Mouse (Mus musculus): ENCODE data around the gene Cacna2d3. TPM values are rescaled to one million over a fixed set of nuclear protein-coding genes. Genes with fewer than 3 reads are reported as not detected.

Cacna2d3 gene
- total RNA-seq, 1 experiment from 2014 or later, result 3.5 TPM

GRCm38 (mm10) chr14:29643217-29643616 is 78.4 kb downstream of the Cacna2d3 start:
- DNase-seq, result no peak

GRCm38 (mm10) chr14:29639266-29639665 is 82.4 kb downstream of the Cacna2d3 start:
- DNase-seq, result no peak

DNA sequence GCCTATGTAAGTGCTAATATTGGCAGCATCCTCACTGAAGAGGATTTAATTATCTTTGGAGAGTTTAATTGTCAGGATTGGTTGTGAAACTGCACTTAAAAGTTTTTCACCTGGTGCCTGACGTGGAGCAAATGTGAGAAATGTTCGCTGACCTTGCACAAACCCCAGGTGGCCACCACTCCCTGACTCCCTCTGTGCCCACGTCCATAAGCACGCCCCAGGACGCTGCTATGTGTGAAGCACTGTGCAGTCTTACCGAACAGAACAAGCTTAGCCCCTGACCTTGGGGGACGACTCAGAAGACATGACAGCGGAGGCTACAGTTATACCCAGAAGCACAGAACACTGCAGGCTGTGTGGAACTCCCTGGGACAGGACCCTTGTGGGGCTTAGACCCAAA is 93.5 kb downstream of the Cacna2d3 start:
- no peak for DNase-seq

DNA sequence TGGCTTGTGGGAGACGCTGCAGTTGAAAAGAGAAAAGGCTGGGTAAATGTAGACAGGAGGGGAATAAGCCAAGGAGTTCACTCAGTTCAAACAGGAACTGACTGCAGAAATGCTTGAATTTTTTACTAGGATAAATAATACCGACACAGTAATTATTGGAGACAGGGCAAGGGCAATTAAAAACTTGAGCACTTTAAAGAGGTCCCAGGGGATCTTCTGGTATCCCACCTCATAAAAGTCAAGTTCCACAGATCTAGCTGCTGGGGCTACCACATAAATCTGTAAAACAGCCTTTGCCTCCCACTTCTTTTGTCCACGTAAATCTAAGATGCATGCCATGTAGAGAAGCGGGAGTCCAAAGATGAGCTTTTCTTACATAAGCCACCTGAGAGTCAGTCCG is 109.2 kb downstream of the Cacna2d3 start:
- DNase-seq, result no peak

DNA sequence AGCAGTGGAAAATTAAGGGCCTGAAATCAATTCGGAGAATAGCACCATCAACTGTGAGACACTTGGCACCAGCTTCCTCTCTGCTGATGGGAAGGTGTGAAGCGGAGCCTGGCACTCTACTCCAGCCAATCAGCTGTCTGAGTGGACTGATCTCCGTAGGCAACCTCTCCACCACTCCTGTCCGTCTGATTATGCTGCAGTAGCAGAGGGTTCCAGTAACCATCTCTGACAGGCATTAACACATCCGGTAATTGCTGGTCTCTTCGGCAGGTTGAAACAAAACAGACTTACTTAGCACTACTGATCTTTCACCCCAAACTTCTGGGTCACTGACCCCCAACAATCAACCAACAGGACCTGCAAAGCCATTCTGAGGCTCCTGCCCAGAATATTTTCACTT is 112.9 kb downstream of the Cacna2d3 start:
- no peak for DNase-seq

- no peak for DNase-seq
Measured at GRCm38 (mm10) chr14:29599428-29599827, 122.2 kb downstream of the Cacna2d3 start.

DNA sequence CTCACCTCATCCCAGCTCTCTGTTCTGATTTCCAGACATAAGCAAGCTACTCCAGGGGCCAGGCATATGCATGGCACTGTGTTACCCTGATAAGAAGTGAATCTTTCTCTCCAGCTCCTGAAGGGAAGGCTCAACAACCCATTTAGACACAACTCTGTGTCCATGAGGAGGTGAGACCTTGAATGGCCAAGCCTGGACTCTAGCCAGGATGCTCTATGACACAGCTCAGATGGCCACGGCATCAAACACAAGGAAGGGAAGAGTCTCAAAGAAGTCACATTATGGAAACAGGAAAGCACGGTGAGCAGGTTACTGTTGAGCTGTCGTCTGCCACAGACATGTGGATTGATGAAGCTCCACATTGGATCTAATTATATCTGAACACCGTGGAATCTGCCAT is 128.8 kb downstream of the Cacna2d3 start:
- DNase-seq, result peak; percentile 51

- DNase-seq, result no peak
Measured at GRCm38 (mm10) chr14:29589628-29590027, 132.0 kb downstream of the Cacna2d3 start.

GRCm38 (mm10) chr14:29581961-29582360 is 139.7 kb downstream of the Cacna2d3 start:
- DNase-seq, result no peak

DNA sequence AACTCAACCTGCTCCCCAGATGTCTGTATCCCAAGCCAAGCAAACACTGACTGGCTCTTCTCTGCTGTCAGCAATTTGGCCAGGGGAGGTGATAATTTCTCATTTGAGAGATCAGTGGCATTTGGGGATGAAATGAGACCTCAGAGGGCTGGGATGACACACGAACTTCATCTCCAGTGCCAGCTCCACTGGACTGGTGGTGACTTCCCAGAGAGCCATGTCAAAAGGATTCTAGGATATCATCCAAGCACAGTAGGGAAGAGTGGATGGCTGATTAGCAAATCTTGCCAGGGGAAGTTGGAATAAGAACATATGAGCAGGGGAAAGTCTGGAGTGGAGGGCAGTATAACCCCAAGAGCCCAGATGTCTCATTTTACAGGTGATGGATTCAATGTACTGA is 143.9 kb downstream of the Cacna2d3 start:
- no peak for DNase-seq

DNA sequence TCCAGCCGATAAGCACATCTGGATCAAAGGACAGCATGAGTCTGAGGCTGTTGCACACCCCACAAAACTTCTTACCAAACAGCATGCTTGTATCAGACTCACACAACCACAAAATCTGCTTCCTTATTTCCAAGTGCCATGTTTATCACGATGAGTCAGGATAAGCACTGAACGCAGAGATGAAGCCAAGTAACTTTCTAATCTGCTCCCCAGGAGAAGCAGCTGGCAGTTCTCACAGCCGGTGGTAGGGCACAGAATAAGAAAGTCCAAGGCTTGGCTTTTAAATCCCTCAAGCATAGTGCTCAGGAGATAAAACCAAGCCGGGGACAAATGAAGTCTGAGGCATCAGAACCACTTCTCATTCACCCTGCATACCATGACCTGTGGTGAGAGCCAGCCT is 146.1 kb downstream of the Cacna2d3 start:
- no peak for DNase-seq

- DNase-seq, result no peak
Measured at GRCm38 (mm10) chr14:29562704-29563103, 159.0 kb downstream of the Cacna2d3 start.

DNA sequence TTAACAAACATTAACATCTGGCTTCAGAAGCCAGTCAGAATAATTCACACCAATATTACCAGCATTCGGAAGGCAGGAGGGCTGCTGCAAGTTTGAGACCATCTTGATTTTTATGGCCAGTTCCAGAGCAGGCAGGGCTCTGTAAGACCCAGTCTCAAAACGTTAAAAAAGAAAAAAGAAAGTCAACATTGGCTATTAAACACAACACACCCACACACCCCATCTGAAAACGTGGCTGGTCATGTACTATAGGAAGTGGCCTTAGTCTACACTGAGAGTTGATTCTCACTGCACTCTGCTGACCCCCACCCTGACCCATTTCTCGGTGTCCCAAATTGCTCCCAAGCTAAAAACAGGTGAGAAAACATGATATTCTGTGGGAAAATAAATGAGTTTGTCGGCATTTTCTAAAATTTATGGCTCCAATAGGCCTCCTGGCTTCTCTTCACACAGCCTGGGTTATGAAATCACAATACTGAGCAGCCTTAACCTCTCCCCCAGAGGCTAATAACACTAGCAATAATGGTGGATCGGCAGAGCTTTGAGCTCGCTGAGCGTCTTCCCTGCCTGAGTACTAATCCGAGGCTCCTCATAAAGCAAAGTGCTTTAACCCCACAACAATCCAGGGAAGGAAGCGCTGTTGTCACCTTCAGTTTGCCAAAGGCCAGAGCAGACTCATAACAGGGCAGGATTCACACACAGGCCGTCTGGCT is 160.4 kb downstream of the Cacna2d3 start:
- no peak for DNase-seq

GRCm38 (mm10) chr14:29558440-29558839 is 163.2 kb downstream of the Cacna2d3 start:
- no peak for DNase-seq

- no peak for DNase-seq
Measured at GRCm38 (mm10) chr14:29556152-29556551, 165.5 kb downstream of the Cacna2d3 start.

DNA sequence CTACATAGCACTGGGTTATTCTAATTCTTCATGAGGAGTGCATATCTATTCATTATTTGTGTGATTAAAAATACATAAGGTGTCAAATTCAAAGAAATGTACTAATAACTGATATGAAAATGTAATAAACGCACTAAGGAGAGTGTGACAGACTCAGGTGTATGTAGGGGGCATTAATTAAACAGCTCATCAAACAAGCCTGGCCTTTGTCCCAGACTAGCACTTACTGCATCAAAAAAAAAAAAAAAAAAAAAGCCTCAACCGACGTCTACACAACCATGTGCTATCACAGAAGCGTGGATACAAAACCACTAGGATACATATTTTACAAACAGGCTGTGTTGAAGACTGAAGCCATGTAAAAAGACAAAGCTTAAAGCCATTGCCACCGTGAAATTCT is 169.2 kb downstream of the Cacna2d3 start:
- DNase-seq, result no peak

- no peak for DNase-seq
Measured at GRCm38 (mm10) chr14:29548646-29549045, 173.0 kb downstream of the Cacna2d3 start.

- no peak for DNase-seq
Measured at GRCm38 (mm10) chr14:29530516-29530915, 191.1 kb downstream of the Cacna2d3 start.

GRCm38 (mm10) chr14:29528696-29529095 is 193.0 kb downstream of the Cacna2d3 start:
- DNase-seq, result no peak

DNA sequence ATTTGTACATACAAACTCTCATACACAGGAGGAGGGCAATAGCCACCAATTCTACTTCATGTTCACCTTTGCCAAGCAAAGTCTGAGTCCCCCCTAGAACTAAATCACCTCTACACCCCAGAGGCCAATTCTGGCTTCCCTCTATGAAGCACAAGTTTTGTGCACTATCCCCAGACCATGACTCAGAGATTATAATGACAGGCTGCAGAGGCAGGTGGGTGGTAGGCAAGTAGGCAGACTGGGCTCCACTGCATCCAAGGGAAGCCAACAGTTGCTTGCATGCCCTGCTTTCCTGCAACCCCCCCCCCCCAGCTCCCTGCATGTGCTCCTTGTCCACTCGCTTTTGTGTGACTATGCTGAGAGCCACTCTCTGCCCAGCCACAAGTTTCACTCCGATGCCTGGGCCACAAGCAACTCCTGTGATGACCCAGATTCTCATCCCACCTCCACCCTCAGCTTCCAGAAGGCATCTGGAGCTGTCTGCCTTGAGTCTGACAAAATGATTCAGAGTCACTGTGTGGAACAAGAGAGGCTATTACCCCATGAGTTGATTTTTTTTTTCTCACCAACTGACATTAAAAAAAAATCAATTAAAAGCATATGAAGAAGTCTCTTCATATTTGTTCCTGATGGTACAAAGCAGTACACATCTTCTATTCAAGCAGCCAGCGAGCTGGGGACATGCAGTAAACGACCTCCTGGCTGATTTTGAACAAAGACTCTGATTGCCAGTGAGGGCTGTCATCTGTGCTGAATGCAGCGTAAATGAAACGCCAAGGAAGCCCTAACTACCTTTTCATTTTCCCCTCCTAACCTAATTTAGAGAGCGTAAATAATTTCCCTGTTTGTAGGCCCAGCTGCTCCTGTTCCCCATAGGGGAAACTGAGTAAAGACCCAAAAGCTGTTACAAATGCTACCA is 201.7 kb downstream of the Cacna2d3 start:
- DNase-seq, result no peak

DNA sequence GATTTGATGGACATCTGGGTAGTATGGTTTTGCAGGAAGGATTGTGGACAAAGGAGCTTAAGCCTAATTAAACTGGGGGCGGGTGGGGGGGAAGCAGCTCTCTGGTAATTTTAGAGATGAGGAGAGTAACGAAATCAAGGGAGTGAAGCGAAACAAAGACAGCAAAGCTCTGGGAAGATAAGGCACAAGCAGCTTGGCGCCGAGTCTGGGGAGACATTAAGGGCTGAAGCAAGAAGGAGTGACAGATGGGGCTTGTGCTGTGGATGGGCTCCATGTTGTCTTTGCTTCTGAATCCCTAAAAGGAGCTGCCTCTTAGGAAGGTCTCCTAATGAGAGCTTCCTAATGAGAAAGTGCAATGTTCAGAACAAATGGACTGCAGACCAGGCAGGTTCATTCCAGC is 219.0 kb downstream of the Cacna2d3 start:
- no peak for DNase-seq

DNA sequence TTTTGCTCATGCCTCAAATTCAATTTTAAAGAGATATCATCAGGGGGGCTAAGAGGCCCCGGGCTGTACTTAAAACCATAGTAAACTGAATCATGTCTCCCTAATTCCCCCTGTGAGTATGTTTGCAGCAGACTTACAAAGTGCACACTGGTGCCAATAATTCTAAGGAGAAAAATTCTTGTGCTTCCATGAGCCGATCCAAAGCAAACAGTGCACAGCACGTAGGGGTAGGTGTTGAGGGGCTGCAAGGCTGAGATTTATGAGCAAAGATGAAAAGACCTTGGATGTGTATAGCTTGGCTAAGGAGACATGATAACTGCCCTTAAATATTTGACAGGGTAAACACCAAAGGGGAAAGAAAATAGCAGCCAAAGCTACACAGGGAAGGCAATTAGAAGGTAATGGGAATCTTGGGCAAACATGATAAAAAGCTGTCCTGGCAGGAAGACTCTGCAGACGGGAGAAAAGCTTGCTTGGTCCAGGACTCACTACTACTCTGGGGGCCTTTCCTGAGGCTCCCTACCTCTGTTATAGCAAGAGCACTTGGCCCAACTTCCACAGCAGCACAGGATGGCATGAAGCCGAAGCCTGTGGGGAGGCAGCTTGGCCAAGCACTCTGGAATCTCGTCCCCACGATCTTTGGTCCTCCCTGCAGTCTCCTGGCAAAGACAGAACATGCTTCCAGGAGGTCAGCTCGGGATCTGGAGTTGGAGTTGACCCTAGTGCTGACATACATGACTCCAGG is 222.9 kb downstream of the Cacna2d3 start:
- peak; percentile 6 for DNase-seq

GRCm38 (mm10) chr14:29496552-29496951 is 225.1 kb downstream of the Cacna2d3 start:
- DNase-seq, result no peak

Data from adrenal gland, postnatal 14 days (tissue).